Mouse (Mus musculus) brain, adult 2 months (tissue): ENCODE results near the gene Gm11146.

Source experiments
- DNase-seq: peaks from one replicate; pipeline ENCODE4 v3.0.0; 2011; ENCODE audit warnings: low read depth, low spot score

The Gm11146 gene

GRCm38 (mm10) chr16:77556446-77557105 is 45.3 kb downstream of the Gm11146 start:
- peak; percentile 71 for DNase-seq

- DNase-seq, result no peak
Measured at GRCm38 (mm10) chr16:77551051-77551450, 50.8 kb downstream of the Gm11146 start.
